Mouse (Mus musculus): ENCODE data around the gene Bnc2.

The Bnc2 gene

DNA sequence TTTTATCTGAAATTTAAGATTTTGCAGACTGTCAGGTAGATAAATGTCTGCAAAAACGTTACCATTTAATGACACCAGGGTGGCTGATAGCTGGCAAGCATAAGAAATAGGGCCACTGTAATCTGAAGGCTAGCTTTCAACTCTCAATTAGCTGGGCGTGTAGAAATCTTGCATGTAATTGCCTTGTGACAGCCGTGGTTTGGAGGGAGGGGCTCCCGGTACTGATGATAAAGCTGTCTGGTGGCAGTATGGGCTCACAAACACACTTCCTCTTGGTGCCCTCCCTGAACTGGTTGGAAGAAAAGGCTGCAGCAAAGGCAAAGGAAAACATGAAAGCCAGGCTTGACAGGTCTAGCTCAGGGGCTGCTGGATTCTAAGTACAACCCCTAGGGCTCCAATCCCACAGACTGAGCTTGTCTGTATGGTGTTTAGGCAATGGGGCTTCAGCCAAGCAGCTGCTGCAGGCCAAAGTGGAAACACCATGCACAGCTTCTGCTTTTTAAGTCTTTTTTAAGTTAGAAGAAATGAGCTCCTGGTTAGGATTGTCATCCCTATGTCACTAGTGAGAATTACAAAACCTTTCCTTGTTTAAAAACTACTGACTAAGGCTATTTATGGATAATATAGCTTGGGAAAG is 366.7 kb downstream of the Bnc2 start:
- DNase-seq = no peak

DNA sequence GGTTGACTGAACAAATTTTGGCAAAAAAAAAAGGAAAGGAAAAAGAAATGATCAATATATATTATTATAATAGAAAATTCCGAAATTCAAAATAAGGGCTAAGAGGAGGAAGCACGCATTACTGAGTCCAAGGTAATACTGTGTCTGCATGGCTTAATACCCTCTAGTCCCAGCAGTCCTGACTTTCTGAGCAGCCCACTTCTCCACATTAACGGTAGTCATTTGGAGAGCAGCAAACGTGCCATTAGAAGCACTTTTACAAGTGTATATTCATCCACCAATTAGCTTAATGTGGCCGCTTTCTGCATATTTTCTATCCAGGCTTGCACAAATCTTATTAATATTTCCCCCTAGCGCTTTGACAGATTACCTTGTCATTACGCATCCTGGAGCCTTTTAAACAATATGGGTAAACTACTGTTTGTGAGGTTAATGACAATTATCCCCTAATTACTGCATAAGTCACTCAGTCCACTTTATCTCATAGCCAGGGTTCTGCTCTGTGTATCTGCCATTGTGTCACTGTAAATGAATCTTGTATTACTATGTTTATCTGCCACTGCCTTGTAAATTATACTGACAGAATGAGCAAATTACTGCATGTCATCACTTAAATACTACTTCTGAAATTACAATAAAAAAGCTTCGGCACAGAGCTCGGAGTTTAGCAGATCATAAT is 368.0 kb downstream of the Bnc2 start:
- DNase-seq = no peak

DNA sequence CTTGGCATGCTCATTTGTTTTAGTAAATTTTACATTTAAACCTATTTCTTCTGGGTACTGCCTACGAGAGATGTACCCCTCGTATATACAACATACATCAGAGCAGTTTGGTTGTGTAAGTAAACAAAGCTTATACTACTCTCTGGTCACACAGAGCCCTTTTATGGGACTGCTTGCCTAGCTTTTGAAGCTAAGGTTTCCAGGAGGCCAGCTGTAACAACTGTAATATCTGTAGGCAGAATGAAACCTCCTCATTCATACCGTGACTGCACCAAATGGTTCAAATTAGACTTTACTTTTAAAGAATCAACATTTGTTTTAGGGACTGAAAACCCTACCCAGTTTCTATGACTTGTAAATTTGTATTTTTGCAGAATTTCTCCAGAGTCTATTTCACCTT is 372.1 kb downstream of the Bnc2 start:
- no peak for DNase-seq

DNA sequence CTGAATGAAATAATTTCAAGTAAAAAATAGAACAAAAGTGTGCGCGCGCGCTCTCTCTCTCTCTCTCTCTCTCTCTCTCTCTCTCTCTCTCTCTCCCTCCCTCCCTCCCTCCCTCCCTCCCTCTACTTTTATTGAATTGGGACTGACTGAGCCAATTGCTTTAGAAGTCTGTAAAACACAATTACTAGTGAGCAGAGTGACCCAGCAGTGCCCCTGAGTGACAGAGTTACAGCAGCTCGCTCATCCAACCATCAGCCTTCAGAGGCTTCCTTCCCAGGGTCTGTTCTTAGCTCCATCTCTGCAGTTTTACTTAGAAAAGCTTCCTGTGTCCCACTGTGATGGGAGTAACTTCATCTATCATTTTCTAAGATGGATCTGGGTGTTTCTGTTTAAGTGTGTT is 389.9 kb downstream of the Bnc2 start:
- DNase-seq = no peak

DNA sequence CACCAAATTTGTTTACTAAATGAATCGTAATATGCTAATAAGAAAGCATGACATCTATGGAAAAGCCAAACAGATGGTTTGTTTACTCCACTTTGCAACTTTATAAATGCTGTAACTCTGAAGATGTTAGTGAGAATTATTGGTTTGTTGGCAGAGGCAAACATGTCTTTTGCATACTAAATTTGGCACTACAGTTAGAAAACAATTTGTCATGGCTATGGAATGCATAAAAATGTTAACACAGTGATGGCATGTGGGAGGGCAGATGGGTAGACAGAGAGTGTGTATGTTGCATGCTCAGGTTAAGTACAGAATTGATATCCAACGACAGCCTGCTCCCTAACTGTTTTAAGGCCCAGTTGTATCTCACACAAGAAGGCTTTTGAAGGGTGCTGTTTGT is 392.4 kb downstream of the Bnc2 start:
- no peak for DNase-seq

DNA sequence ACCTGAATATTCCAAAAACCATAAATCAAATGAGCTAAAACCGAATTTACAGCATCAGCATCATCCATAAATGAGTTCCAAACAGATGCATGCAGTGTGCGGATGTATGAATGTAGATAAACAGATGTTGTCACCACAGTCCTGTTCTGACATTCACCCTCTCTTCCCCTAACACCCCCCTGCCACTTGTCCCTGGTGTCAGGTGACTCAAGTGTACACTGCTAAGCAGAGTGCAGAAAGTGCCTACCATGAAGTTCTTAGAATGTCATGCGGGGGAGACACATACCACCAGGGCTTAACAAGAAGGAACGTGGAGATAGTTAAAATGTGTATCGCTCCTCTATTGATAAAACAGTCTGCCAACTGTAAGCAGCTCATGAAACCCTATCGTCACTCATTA is 396.9 kb downstream of the Bnc2 start:
- DNase-seq = no peak

DNA sequence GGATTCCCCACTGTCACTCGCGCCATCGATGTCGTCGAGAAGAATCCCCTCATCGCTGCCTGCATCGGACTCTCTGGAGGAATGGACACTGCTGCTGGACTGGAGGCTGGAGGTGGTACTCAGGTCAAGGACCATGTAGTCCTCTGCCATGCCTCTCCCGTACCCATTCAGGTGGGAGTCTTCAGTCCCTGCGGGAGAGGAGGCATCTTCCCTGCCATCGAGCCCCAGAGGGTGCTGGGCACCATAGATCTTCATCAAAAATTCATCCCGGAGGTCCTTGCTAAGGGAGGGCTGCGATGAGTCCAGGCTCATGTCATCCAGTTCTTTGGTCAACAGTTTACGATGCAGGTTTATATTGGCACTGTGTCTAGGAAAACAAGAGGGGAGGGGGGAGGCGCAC is 399.0 kb downstream of the Bnc2 start:
- DNase-seq = peak; percentile 85

DNA sequence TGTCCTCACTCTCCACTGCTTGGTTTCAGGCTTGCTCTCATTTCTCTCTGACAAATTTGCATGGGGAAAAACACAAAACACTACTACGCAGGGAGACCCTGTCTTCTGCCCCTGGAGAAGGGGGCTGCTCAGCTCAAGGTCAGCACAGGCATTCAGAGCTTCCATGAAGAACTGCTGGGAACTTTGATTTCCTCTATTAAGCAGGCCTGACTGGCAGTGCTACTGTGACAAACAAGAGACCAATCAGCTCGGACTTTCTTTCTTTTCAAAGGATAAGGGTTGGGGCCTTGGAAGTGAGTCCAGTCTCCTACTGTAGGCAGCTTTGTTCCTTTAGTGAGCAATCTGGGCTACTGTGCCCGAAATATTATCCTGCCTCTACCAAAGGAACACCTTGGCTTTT is 400.9 kb downstream of the Bnc2 start:
- DNase-seq = no peak

DNA sequence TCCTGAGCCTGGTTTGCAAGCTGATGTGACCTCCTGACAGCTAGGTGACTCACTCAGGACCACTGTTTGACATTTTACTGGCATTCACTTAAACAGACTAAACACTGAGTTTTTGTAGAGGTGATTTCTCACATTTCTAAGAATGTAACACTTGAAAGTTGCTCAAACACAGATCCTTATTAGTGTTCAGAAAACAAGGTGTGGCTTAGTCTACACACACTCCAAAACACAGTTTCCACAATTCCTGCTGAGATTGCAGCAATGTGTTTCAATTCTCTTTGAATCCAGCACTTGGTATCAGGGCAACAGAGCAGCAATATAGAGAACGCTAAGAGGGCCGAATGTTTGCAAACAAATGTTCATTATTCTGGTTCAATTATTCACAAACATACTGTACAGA is 402.2 kb downstream of the Bnc2 start:
- DNase-seq = no peak

DNA sequence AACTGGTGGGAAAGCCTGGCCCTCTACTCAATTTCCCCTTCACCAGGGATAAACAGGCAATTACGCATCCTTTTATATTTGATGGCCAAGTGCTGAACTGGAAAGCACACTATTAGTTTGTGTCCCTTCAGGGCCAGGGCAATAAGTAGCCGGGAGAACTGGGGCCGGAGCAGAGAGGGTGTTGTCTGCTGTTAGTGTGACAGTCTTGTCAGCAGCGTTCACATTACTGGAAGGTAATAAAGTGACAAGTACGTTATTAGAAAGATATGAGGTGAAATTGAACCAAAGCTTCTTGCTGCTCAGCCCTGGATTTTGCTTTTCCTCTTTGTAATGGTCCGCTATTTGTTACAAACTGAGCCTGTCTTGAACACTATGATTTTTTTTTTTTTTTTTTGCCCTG is 405.2 kb downstream of the Bnc2 start:
- DNase-seq = peak; percentile 41

DNA sequence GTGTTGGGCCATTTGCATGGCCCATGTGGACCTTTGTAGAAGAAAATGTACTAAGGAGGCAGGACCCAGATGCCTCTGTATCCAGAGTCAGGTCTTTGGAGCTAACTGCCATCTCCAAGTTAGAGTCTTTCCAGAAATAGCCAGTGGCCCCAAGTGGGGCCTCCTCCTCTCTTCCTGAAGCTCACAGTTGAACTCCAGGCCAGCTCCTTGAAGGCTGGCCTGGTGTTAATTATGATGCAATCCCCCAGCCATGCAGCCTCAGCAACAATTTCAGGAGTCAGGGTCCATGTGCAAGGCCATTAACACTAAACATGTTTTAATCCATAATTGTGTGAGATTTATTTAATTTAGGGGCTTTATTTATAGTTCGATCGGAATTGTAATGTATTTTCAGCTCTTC is 427.7 kb downstream of the Bnc2 start:
- peak; percentile 80 for DNase-seq

DNA sequence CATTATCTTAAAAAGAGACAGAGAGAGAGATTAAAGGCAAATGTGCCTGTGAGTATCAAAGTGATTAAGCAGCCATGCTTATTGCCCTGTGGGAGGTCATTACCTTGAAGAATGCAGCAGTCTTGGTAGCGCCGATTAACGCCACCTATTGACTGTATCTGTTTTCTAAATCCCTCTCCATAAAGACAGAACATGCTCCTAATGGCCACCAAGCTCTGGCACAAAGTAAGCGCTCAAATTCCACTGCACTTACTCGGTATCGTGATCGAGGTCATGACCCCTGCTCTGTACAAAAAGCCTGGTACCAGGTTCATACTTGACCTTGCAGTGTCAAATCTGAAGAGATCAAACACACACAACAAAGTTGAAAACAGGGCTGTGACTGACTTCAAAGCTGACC is 442.7 kb downstream of the Bnc2 start:
- DNase-seq = no peak

DNA sequence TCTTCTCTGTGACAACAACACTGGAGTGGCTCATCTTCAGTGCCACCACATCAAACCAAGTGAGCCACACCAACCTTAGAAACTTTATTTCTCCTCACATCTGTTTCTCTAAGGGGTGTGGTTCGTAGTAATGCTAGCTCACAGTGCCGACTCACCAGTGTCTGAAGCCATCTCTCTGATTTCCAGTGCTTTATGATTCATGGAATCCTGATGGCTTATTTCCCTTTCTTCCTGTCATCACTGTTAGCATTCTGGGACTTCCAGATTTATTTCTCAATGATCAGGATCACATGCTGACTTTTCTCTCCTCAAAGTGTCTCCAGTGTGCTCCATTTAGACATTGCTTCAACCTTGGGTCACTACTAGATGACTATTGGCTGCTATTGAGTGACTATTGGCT is 443.8 kb downstream of the Bnc2 start:
- DNase-seq = no peak

DNA sequence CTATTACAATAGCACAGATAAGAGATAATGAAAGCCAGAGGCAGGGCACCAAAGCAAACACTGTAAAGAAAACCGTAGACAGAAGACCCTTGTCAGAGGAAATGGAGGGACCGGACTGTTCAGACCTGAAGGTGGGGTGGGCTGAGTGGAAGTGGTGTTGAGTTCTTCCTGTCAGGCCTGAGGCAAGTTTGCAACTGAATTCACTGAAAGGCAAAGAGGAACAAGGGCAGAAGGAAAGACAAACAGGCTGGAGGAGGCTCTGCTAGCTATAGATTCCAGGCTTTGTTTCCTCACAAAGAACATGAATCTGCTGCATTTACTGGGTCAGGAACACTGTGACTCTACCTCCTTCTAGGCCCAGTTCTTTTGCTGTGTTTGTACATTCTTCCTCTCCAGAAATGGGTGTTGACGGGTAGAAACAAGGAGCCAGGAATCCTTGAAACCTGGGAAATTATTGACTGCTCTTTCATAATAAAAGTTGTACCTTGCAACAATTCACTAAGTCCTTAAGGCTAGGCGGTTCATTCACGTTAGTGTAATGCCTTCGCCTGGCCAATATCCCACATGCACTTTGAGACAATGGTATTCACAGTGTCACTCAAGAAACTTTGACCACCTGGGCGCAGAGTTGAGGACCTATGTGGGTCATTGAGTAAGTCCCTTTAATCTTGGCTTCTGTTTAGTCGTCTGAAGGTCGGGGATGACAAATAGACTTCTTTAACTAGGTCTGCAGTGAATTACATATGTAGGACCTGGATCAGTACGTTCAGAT is 445.7 kb downstream of the Bnc2 start:
- DNase-seq = no peak

DNA sequence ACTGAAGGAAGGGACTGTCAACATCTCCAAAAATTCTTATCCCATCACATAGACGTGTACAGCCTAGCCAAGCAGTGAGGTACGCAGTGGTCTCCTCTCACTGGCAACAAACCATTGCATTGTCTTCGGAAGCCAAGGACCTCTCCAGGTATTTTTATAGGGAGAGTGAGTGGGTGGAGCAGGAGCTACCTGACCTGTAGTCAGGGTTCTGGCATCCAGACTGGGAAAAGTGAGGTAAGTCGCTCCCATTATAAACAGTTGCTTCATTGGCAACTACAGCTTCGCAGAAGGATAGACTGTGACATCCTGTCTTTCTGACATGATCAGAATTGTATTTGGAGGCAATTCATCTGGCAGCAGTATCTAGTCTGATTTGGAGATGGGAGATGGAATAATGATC is 446.5 kb downstream of the Bnc2 start:
- no peak for DNase-seq

Data from heart, adult 11 months (tissue).